Mouse (Mus musculus) ES-Bruce4 (cell line): ENCODE results near the gene Egfem1.

ENCODE experiments used
- CTCF ChIP-seq: IDR thresholded peaks from one replicate; pipeline ENCODE4 v1.8.1; 2011; ENCODE audit warnings: low read depth, low read length
- EP300 ChIP-seq: IDR thresholded peaks from 2 replicates; pipeline ENCODE4 v1.6.1; 2011; ENCODE audit warnings: low read depth, low read length; ENCODE audit not compliant: insufficient read depth
- POLR2A ChIP-seq: IDR thresholded peaks from one replicate; pipeline ENCODE4 v1.8.1; 2011; ENCODE audit warnings: low read length; ENCODE audit not compliant: insufficient read depth

DNA sequence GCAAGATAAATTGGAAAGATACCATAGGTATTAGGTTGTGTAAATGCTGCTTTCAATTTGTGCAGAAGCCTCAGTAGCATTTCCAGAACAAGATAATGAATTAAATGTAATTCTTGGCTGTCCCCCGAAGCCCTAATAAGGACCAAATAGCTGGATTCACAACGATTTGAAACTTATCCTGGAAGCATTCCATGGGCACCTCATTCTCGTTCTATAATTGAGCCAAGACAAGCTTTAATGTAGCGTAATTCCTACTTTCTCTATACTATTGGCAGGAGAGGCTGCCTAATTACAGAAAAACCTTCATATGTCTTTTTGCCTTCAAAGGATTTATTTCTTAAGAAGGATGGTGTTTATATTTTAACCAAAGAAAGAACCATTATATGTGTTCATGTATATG lies 18.7 kb upstream of the Egfem1 start:
- TF ChIP-seq CTCF, result no peak
- TF ChIP-seq EP300, result no peak
- no peak for TF ChIP-seq POLR2A
